ENCODE assay signal across 9 mouse cellular contexts in genomic region chr11:83418566-83418965, GRCm38 (mm10). TPM values are rescaled to one million over a fixed set of nuclear protein-coding genes. Genes with fewer than 3 reads are reported as not detected.
DNase-seq lines count a peak whose midpoint lies in the region; TF ChIP-seq lines count a peak whose summit lies in the region.
"Had no signal": no experiment of that assay in that cellular context is flagged by ENCODE, and none has a peak within 500 bp of the region (broad histone marks: within the 10 kb centered on the region; RNA-seq: fewer than 3 reads in every experiment).

No protein-coding gene starts in this region.

- peak; percentile 82 for DNase-seq in heart, adult 11 months
- DNase-seq in heart, postnatal 4 days = no peak
- peak; percentile 90 for DNase-seq in brain, adult 2 months (ENCODE audit: low read depth, low spot score)
- DNase-seq in frontal cortex, postnatal 25 days (ENCODE audit: low spot score in 2 of 2) = peak; percentile 42 to 49
- DNase-seq in left cerebral cortex, postnatal 4 days = peak; percentile 46
- no peak for DNase-seq in gastrocnemius, postnatal 25 days
- DNase-seq in lung, postnatal 14 days = no peak

- H3K27ac ChIP-seq in olfactory bulb, adult 2 months (ENCODE audit: insufficient read depth, low read depth, low read length) = peak overlapping the region; percentile 57; the same call in 1 of the 2 replicates

- intact Hi-C loops in left cerebral cortex, postnatal 4 days (cut with DNase I) = no loop called here

- TF ChIP-seq CTCF in olfactory bulb, adult 2 months (IDR thresholded peaks at IDR 0.05; ENCODE audit: insufficient read depth, low read depth, low read length) = 0 out of 2 replicates have a peak, but pooled peaks have one; percentile 8

- 7% methylated on average over 38 of the region's 38 CpGs for WGBS in olfactory bulb, adult 2 months

- peaks cover 50% of the 10 kb centered on the region for H3K4me1 ChIP-seq in olfactory bulb, adult 2 months (ENCODE audit: control insufficient read depth, insufficient read depth, low read length)

- no peak overlapping the region for H3K4me3 ChIP-seq in olfactory bulb, adult 2 months (ENCODE audit: insufficient read depth, low read depth, low read length)

- TF ChIP-seq POLR2A in olfactory bulb, adult 2 months (IDR thresholded peaks at IDR 0.05; ENCODE audit: insufficient read depth, low read depth, low read length) = no peak

RNA-seq across cellular contexts. Expression of gene Rasl10b, which starts 9.6 kb away (rescaled TPM):
- 10 to 100 TPM; 31.5 to 32.3 TPM for total RNA-seq in heart, postnatal 4 days (2021)
- total RNA-seq in left cerebral cortex, postnatal 4 days (2021) = 100 to 1,000 TPM; 121 to 122 TPM
- 96.6 TPM in 1 of 2 replicates, not detected in the other for polyA plus RNA-seq in olfactory bulb, adult 2 months (2012; ENCODE audit: insufficient read depth, insufficient read length, low replicate concordance, missing spikeins)
- under 1 TPM; 0.32 to 0.59 TPM for total RNA-seq in gastrocnemius, postnatal 25 days (2021)
- total RNA-seq: hematopoietic stem cell, adult 5-6 weeks had no signal

RNA-seq across cellular contexts. Expression of gene Gas2l2, which starts 10.7 kb away (rescaled TPM):
- not detected for total RNA-seq in heart, postnatal 4 days (2021)
- under 1 TPM; 0.48 to 0.74 TPM for total RNA-seq in left cerebral cortex, postnatal 4 days (2021)
- polyA plus RNA-seq in olfactory bulb, adult 2 months (2012; ENCODE audit: insufficient read depth, insufficient read length, low replicate concordance, missing spikeins) = not detected in 2 replicates
- not detected for total RNA-seq in gastrocnemius, postnatal 25 days (2021)
- total RNA-seq: hematopoietic stem cell, adult 5-6 weeks had no signal

RNA-seq across cellular contexts. Expression of gene 1700020L24Rik, which starts 18.9 kb away (rescaled TPM):
- total RNA-seq in heart, postnatal 4 days (2021) = under 1 TPM in 1 of 2 experiments, not detected in 1; 0.56 TPM
- under 1 TPM in 1 of 2 experiments, not detected in 1; 0.50 TPM for total RNA-seq in left cerebral cortex, postnatal 4 days (2021)
- polyA plus RNA-seq in olfactory bulb, adult 2 months (2012; ENCODE audit: insufficient read depth, insufficient read length, low replicate concordance, missing spikeins) = not detected in 2 replicates
- total RNA-seq in gastrocnemius, postnatal 25 days (2021) = not detected

RNA-seq across cellular contexts. Expression of gene Mmp28, which starts 44.3 kb away (rescaled TPM):
- total RNA-seq in heart, postnatal 4 days (2021) = 1 to 10 TPM; 7.0 to 7.1 TPM
- total RNA-seq in left cerebral cortex, postnatal 4 days (2021) = 1 to 10 TPM; 4.3 to 5.1 TPM
- not detected in 2 replicates for polyA plus RNA-seq in olfactory bulb, adult 2 months (2012; ENCODE audit: insufficient read depth, insufficient read length, low replicate concordance, missing spikeins)
- 1 to 10 TPM; 2.5 to 4.5 TPM for total RNA-seq in gastrocnemius, postnatal 25 days (2021)

RNA-seq across cellular contexts. Expression of gene Taf15, which starts 54.3 kb away (rescaled TPM):
- 10 to 100 TPM; 59.2 to 62.8 TPM for total RNA-seq in heart, postnatal 4 days (2021)
- total RNA-seq in left cerebral cortex, postnatal 4 days (2021) = 10 to 100 TPM; 88.1 to 90.1 TPM
- not detected in 2 replicates for polyA plus RNA-seq in olfactory bulb, adult 2 months (2012; ENCODE audit: insufficient read depth, insufficient read length, low replicate concordance, missing spikeins)
- 10 to 100 TPM; 20.2 to 24.3 TPM for total RNA-seq in gastrocnemius, postnatal 25 days (2021)

Comparison
In these comparisons a context has a peak if more than half of its experiments do, and no peak if none do; other contexts are left out.
1. DNase-seq: peak in heart, adult 11 months (single experiment), brain, adult 2 months (single experiment), frontal cortex, postnatal 25 days (2 of 2) and left cerebral cortex, postnatal 4 days (single experiment); none in heart, postnatal 4 days (single experiment), gastrocnemius, postnatal 25 days (single experiment) and lung, postnatal 14 days (single experiment).
2. RNA of gene Rasl10b, which starts 9.6 kb away (total RNA-seq): 121 to 122 TPM in left cerebral cortex, postnatal 4 days and 31.5 to 32.3 TPM in heart, postnatal 4 days; 0.32 to 0.59 TPM in gastrocnemius, postnatal 25 days; every median in the first group is over 10 times any median in the second.